Mouse (Mus musculus): Measurements from ENCODE around the gene Kidins220.

Kidins220 gene

DNA sequence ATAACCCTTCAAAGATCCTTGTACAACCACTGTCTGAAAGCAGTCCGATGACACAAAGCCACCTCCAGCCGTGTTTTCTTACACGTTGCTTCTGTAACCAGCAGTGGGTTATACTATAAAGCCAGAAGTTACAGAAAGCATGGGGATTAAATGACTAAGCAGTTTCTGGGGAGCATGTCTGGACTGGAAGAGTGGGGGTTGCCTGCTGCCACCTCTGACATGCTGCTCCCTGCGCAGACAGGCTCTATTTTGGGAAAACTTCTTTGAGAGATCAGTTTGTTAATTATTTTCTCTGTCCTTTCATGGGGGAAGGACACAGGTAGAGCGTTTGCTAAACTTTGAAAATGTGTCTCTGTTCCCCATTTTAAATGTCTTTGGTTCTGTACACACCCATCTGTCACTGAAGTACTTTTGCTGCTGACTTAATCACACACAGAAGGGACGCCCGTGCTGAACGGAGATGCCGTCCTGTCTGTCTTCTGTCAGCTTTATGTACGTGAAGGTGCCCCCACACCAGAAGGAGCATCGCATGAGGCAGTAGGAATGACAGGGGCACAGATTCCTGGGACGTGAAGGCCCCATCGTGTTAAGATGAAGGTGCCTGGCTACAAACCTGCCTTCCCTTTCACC lies 11.2 kb upstream of the Kidins220 start:
- DNase-seq (ENCODE audit: low read depth, low spot score), result no peak

DNA sequence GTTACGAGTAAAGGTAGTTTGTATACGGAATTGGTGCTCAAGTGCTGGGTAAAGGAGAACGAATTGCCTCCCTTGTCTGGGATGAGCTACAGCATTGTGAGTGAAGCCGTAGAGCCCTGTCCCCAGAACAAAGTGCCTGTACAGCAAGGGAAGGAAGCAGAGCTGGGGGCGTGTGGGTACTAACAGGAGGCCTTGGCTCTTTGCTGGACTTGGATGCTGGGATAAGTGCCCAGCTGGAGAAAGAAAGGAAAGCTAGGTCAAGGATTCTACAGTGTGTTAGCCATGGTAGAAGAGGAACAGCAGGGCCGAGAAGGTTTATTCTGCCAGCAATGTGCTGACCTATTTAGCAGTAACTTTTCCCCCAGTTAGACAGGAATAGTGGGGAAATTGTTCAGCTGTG lies 9.3 kb upstream of the Kidins220 start:
- no peak for DNase-seq (ENCODE audit: low read depth, low spot score)

DNA sequence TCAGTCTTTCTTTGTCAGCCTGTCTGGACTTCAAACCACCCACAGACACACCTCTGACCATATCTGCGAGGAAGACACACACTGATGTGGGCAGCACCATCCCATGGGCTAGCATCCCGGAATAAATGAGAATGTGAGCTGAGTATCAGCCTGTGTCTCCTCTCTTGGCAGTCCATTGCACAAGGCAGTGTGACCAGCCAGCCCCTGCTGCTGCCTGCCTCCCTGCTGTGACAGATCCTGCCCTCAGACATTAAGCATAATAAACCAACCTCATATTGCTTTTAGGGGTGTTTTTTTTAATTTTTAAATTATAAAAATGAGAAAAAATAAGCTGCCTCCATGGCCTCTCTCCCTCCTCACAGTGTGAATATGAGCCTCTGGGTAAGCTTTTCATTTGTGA lies 8.7 kb upstream of the Kidins220 start:
- DNase-seq (ENCODE audit: low read depth, low spot score), result no peak

DNA sequence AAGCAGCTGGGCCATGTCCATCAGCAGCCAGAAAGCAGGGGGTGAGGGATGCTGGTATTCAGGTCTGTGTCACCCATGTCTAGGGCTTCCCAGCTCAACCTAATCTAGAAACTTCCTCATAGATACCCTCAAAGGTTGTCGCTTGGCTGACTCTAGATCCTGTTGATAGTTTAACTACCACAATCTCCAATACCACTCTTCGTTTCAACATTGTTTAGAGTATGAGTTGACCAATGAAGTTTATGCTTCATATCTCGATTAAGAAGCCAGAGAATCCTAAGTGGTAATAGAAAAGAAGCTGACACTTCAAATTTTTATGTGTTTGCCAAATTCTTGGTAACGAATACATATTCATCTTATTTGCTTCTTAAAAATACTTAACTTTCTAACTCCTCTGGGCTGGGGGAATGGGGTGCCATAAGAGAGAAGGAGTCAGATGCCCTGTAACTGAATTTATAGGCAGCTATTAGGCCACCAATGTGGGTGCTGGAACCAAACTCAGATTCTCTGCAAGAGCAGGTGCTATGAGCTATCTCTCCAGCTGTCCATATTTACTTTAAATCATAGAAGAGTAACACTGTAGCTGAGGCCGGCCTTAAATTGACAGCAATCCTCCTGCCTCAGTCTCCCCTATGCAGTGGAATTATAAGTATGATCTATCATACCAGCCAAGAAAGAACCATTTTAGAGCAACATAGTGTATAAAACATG lies 3.1 kb upstream of the Kidins220 start:
- no peak for DNase-seq (ENCODE audit: low read depth, low spot score)

DNA sequence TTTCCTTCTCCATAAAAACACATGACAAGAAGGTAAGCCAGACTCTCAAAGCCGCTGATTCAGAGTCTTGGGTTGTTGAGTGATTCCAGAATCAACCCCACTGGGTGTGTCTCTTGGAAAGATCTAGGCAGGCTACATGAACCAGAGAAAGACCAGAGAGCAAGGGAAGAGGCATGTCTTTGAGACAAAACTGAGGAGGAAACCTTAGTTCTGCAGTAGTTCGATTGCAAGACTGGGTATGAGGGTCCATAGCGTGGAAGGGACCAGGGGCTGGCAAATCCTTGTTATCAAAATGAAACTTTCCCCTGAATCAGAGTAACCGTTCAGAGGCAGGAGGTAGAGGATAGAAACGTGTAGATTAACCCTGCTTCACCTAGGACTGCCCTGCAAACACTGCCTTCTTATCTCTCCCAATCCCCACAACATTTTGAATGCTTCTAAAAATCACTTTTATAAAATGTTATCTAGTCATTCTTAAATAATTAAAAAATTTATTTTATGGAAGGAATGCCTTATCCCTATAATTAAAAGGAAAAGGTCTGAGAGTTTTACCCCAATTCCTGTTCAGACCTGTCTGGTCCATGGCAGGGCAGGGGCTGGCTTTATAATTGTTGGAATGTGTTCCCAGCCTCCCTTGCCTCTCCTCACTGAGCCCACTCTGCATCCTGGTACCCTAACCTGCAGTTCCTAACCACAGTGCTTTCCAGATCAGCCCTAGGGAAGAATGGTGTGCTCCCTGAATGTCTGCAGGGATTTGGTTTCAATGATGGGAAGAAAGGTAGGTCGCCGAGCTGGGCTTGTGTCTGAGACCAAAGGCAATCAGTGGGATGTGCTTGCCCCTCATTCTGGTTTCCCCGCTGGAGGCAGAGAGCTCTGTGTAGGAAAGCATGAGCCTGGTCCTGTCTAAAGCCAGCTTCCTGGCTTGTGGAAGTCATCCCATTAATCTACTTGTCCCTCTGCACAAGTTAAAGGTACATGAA lies 2.1 kb upstream of the Kidins220 start:
- DNase-seq (ENCODE audit: low read depth, low spot score), result no peak

DNA sequence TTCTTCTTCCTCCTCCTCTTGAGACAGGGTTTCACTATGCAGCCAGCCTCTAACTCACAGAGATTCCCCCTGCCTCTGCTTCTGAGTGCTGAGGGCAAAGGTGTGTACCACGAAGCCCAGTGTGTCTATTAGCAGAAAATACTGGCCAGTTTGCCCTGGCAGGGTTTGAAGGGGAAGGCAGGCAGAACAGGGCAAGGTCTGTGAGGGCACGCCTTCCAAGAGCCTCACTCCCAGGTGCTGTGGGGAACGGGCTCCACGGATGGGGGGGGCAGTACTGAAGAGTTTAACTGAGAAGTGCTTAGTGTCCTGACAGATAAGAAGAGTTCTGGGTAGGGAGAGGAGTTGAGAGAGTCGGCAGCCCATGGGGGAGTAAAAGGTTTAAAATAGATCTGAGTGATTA lies 1.1 kb upstream of the Kidins220 start:
- DNase-seq (ENCODE audit: low read depth, low spot score), result no peak

DNA sequence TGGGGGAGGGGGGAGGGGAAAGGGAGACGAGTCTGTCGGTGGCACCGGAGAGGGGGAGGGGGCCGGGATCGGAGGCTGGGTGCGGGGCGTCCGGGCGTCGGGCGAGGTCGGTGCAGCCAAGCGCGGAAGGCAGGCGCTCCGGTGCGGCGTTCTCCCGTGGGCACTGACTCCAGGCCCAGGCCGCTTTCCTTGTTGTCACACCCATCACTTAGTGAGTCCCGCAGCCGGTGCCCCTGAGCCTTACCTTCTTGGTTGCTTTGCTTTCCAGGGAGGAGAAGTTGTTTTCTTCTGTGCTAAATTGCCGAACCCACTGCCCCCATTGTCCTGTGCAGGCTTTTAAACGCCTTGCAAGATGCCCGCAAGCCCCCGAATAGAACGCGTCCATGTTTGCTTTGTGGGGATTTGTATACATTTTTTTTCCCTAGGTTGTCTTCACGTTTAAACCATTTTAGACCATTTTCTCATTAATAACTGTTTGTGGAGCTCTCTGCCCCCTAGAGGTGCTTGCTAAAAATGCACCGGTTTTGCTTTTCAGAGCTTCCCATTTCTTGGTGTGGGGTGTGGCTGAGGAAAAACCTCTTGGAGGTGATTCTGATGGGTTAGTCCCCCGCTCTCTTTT lies 499 bp downstream of the Kidins220 start:
- peak; percentile 46 for DNase-seq (ENCODE audit: low read depth, low spot score)

DNA sequence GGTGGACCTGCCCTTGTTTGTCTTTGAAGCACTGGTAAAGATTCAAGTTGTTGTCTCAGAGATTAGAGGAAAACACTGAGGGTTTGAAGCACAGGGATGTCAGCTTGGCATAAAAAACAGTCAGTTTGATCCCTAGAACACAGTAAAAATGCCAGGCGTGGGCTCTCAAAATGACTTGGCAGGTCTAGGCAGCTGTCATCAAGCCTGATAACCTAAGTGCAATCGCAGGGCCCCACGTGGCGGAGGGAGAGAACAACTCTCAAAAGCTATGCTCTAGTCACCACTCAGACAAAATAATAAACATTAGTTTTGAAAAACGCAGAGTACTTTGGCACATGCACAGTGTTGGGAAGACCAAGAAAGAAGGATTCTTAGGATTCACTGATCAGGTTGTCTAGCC lies 10.5 kb downstream of the Kidins220 start:
- no peak for DNase-seq (ENCODE audit: low read depth, low spot score)

DNA sequence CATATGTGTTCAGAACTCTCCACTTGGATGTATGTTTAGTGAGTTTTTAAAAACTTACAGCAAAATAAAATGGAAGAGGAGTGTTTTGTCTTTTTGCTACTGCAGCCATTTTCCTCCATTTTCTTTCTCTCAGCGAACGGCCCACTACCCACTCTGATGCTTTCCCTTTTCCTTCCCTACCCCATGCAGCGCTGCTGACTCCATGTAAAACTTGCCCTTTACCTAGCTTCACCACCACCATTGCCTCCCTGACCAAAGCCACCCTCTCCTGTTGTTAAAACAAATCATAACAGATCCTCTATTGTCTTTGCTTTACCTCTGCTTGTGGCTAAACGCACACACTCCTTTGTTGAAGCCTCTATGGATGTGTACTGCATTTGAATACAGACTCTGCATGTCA lies 20.6 kb downstream of the Kidins220 start:
- DNase-seq (ENCODE audit: low read depth, low spot score), result no peak

DNA sequence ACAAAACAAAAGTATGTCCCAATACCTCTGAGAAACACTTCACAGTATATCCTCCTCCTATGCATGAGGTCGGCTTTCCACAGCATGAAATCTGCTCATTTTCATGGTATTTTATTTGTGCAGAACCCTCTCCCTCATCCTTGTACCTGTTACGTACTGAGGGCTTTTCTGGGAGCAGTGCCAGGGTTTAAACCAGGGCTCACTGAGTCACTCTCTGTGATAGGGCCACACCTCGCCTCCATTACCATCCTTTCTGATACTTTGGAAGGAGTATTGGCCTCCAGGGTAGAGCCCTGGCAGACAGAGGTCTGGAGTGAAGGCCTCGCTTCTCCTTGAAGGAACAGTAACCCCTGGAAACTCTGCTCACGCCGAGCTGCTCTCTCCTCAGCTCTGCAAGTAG lies 30.6 kb downstream of the Kidins220 start:
- DNase-seq (ENCODE audit: low read depth, low spot score), result no peak

DNA sequence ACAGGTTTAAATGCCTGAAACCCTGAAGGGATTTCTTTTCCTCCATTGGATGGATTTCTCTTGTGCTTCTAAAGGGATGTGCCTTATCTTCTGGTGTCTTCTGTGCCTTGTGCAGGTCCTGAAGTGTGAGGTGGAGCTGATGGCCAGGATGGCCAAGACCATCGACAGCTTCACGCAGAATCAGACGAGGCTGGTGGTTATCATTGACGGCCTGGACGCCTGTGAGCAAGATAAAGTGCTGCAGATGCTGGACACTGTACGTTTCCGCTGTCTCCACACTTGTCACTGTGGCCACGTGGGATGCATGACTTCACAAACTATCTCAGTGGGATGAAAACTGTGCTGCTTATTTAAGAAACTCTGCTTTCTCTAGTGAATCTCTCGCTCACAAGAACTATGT lies 35.2 kb downstream of the Kidins220 start:
- DNase-seq (ENCODE audit: low read depth, low spot score), result no peak

DNA sequence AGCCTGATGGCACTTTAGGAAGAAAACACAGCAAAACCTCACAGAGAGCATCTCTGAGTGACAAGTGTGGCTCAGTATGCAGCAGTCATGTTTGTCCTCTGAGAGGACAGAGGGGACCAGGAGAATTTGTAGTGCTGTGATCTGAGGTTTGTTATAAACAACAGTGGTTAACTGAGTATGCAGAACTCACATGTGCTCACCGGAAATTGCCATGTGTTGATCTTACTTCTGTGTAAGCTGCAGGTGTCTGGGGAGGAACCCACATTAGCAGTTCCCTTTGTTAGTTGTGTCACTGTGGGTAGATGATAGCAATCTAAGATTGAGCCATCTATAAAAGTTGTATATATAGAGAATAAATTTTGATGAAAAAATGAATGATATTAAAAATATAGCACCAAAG lies 35.7 kb downstream of the Kidins220 start:
- DNase-seq (ENCODE audit: low read depth, low spot score), result no peak

DNA sequence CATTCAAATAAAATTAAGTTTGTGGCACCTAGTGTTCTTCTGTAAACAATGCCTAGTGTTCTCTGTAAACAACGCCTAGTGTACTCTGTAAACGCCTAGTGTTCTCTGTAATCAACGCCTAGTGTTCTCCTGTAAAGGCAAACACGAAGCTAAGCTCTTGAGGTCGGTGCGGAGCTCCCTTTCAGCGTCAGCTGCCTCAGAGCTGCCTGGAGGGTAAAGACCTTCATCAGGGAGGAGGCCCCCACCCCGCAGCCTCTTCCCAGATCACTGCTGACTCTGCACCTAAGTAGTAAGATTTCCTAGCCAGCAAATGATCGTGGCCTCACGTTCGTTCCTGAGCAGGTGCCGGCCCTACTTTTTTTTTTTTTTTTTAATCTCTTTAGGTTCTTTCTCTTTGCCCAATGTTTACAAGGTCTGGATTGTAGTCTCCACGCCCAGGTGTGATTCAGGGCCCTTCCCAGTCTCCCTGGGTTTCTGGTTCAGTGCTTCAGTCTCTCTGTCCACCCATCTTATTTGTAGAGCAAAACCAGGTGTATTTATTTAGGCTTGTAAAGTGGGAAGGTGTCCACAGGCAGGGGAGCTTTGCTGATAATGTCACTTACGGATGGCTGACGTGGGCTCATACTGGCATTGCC lies 37.1 kb downstream of the Kidins220 start:
- DNase-seq (ENCODE audit: low read depth, low spot score), result no peak

DNA sequence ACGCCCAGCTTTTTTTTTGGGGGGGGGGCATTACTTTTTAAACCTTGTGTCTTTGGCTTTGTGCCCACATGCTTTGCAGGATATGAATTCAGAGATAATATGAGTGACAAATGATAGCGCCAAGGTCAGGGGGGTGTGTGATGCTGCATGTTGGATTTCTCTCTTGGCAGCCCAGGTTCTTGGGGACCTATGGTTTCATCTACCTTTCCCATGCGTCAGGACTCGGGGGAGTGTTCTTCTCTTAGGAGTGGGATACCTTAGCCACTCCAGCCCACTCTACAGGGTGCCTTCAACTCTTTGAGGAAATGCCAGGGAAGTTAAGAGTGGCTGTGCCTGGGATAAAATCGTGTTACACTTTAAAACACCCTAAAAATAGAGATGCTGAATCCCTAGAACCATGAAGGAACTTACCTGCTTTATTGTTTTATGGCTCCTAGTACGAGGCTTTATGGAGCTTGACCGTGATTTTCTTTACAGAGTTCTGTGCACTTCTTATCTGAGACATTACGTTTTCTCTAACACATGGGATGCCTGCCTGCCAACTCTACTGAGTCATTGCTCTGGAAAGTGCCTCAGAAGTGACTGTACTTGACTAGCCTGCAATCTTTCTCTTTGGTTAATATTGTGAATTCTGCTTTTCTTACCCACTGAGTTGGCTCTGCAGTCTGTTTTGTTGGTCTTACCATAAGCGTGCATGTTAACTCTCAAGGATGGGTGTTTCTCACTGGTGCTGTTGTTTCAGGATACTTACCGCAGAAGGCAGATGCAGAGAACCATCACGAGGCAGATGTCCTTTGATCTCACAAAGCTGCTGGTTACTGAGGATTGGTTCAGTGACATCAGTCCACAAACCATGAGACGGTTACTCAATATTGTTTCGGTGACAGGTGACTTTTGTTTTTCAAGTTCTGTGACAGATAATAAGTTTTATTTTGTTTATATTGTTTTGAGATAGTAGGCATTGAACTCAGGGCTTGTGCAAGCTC lies 38.1 kb downstream of the Kidins220 start:
- no peak for DNase-seq (ENCODE audit: low read depth, low spot score)

DNA sequence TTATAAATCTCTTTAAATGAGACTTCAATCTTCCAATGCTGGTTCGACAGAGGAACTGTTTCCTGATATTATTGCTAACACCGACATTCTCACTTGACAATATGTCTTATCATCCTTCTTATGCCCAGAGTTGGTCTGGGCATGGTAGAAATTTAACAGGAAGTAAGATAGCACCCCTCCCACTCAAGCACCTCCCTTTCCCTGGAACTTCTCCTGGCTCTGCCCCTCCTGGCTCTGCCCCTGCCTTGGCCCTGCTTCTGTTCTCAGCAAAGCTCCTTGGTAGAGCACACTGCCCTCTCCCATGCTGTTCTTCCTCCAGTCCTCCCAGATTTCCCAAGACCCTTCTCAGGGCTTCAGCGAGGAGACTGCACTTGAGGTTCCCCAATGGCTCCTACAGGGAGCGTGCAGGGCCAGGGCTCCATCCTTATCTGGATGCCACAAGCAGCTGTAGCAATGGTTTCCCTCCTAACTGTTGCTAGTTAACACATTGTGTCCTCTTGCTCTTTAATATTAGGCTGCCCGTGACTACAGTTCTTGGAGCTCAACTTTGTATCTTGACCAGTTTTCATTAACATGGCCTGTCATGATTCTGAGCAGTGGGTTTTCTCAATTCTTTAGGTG lies 39.7 kb downstream of the Kidins220 start:
- no peak for DNase-seq (ENCODE audit: low read depth, low spot score)

DNA sequence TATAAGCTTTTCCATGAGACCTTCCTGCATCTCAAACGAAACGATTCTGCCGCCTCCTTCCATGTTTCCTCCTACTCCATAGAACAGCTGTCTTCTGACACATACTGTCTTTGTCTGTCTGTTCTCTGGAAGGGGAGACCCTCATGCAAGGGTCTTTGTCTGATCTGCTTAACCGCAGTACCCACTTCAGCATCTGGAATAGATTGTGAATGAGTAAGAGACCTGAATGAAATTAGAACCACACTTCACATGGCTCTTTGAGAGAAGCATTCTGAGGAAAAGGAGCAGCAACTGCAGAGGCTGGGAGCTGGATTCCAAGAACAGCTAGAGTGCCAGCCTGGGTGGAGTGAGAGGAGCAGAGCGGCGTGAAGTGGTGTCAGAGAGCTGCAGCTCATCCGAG lies 40.2 kb downstream of the Kidins220 start:
- no peak for DNase-seq (ENCODE audit: low read depth, low spot score)

DNA sequence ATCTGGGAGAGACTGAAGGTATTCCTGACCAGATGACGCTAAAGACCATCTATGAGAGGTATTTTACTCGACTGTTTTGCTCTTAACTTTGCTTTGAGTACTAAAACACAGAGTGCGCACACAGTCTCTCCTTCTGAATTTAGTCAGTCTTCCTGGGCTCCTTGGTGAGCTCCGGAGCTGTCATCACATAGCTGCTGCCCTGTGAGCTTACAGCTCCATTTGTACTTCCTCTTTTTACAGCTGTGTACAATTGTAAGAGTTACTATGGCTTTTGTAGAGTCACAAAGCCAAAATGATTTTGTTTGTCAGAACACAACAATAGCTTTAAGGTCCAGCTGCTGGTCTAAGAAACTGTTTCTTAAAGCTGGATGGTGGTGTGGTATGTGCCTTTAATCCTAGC lies 42.3 kb downstream of the Kidins220 start:
- DNase-seq (ENCODE audit: low read depth, low spot score), result no peak

DNA sequence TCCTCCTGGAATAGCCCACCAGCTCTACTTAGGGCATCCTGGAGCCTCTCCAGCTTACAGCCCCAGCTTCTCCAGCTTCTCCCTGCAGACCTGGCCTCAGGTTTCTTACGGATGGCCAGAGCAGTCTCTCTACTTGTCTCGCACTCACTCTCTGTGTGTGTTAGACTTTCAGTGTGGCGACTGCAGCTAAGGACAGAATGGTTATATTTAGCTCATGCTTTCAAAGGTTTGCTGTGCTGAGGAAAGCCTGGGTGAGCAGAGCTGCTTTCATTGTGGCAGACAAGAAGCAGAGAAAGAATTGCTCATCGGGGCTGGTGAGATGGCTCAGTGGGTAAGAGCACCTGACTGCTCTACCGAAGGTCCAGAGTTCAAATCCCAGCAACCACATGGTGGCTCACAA lies 46.3 kb downstream of the Kidins220 start:
- DNase-seq (ENCODE audit: low read depth, low spot score), result no peak

DNA sequence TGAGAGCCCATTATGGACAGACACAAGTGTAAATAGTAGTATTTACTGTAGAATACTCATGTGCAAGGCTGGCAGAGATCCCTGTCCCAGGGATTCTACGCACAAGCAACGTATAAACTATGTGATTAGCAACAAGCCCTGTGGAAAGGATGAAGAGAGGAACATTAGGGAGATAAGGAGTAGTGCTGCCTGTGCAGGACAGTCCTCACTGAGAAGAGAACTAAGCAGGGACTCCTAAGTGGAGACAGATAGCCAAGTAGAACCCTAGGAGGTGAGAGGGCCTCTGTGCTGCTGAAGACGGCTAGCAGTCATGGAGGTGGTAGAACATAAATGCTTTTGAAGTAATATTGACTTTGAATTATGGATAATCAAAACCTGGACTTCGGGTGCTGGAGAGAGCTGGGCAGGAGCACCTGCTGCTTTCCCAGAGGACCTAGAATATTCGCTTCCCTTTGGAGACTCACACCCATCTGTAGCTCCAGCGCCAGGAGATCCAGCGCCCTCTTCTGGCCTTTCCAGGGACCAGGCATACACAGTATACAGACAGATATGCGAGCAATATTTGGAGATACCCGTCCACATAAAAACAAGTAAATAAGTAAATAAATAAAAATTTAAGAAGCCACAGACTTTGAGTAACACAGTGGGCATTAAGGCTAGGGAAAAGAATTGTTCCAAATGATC lies 50.3 kb downstream of the Kidins220 start:
- no peak for DNase-seq (ENCODE audit: low read depth, low spot score)
